Mouse (Mus musculus) embryonic fibroblast, embryonic 13.5 days (primary cell): ENCODE data around the gene Gm10322.

Experiments
- CTCF ChIP-seq: IDR thresholded peaks from 2 replicates; pipeline ENCODE4 v1.5.1; 2011; ENCODE audit warnings: mild to moderate bottlenecking, control low read depth, low read length, moderate library complexity, borderline replicate concordance; ENCODE audit not compliant: insufficient read depth
- POLR2A ChIP-seq: IDR thresholded peaks from 2 replicates; pipeline ENCODE4 v1.6.1; 2011; ENCODE audit warnings: low read depth, mild to moderate bottlenecking, control low read depth, low read length, moderate library complexity

- TF ChIP-seq CTCF (no peak), POLR2A (no peak)
Observed at GRCm38 (mm10) chr10:59579645-59580044, 36.2 kb upstream of the Gm10322 start.
